Mouse (Mus musculus) megakaryocyte, embryonic 14.5 days (primary cell): ENCODE data around the gene Me1.

Experiments
- FLI1 ChIP-seq: IDR thresholded peaks from 2 replicates; pipeline ENCODE4 v1.6.1; 2012; ENCODE audit warnings: low read length, inconsistent platforms, mixed read lengths
- GATA1 ChIP-seq: IDR thresholded peaks from 3 replicates; pipeline ENCODE4 v1.6.1; 2012; ENCODE audit warnings: mixed read lengths, low read length, inconsistent platforms, borderline replicate concordance

DNA sequence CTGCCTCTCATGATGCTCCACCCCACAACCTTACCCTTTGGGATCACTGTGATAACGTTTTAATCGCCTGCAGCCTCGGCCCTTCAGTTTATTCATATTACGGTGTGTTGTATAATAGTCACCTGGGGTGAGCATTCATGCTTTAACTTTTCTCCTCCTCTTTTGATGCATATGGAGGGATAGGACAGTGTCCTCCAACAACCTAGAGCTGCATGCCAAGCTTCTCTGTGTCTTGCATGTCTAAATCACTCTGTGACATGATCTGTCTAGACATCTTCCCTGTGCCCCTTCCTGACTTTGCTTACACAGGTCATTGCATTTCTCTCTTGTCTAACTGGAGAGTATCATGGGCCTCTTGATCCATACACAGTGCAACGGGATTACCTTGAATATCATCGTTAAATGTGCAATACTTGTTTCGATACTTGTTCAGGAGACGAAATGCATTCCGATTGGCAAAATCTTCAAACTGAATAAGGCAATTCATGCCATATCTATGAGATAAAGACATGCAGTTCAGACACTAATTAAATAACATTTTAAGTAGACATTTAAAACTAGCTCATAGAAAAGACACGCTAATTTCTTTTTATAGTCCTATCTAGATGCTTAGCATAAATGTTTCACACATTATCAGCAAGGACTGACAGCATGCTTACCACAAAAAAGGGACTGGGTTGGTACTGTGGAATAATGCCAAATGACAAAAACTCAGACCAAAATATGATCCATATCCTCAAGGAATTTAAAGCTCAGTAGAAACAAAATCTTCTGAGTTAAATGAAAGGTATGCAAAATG lies 76.2 kb downstream of the Me1 start:
- TF ChIP-seq GATA1 = no peak
- TF ChIP-seq FLI1 = no peak
